Mouse (Mus musculus): Measurements from ENCODE around the gene Krtap21-1. TPM values are rescaled to one million over a fixed set of nuclear protein-coding genes. Genes with fewer than 3 reads are reported as not detected.

Gene Krtap21-1
- polyA plus RNA-seq (2016; fragmentation: Nextera tagmentation; extraction: Ambion mirVana) = not detected in 2 replicates

- H3K36me3 ChIP-seq = no peaks in the 10 kb centered on the region
- H3K4me2 ChIP-seq = no peak within 1 kb of the TSS
- no peaks in the 10 kb centered on the region for H3K9me3 ChIP-seq (replicated peaks)
- no peaks in the 10 kb centered on the region for H3K4me1 ChIP-seq
- no peak within 1 kb of the TSS for H3K9ac ChIP-seq
- WGBS (ENCODE audit: insufficient replicate concordance) = 40% methylated on average over 2 of the region's 2 CpGs
- H3K4me3 ChIP-seq = no peak within 1 kb of the TSS
- ATAC-seq = no peak
- H3K27me3 ChIP-seq (replicated peaks) = no peaks in the 10 kb centered on the region
- H3K27ac ChIP-seq = no peak within 1 kb of the TSS
These were observed at the start of gene Krtap21-1 for GRCm38 (mm10) chr16:89403768-89404167. Gene Krtap21-1, minus strand, starts transcription at chr16:89403868.

- Histone ChIP-seq H3K36me3 (no peaks in the 10 kb centered on the region), H3K4me1 (no peaks in the 10 kb centered on the region), H3K4me2 (no peak overlapping the region), H3K9ac (no peak overlapping the region), H3K9me3 (replicated peaks) (0 out of 2 replicates have a peak, but pooled peaks cover 3% of the 10 kb centered on the region), H3K27ac (no peak overlapping the region), H3K4me3 (no peak overlapping the region), H3K27me3 (replicated peaks) (no peaks in the 10 kb centered on the region)
- no peak for ATAC-seq
- 58% methylated on average over 2 of the region's 2 CpGs for WGBS (ENCODE audit: insufficient replicate concordance)
These were observed 25.9 kb upstream of the Krtap21-1 start for GRCm38 (mm10) chr16:89429586-89429985.

- no peaks in the 10 kb centered on the region for H3K27me3 ChIP-seq (replicated peaks)
- no peak overlapping the region for H3K4me2 ChIP-seq
- no peaks in the 10 kb centered on the region for H3K4me1 ChIP-seq
- H3K4me3 ChIP-seq = no peak overlapping the region
- ATAC-seq = no peak
- no peak overlapping the region for H3K27ac ChIP-seq
- no peak overlapping the region for H3K9ac ChIP-seq
- no peaks in the 10 kb centered on the region for H3K36me3 ChIP-seq
- H3K9me3 ChIP-seq (replicated peaks) = 0 out of 2 replicates have a peak, but pooled peaks cover 3% of the 10 kb centered on the region
- WGBS (ENCODE audit: insufficient replicate concordance) = 81% methylated on average over 5 of the region's 5 CpGs
These were observed 21.6 kb upstream of the Krtap21-1 start for GRCm38 (mm10) chr16:89425310-89425709.

GRCm38 (mm10) chr16:89420011-89420410, 16.3 kb upstream of the Krtap21-1 start, which contains the start of gene Krtap6-2:
Gene Krtap6-2, minus strand, starts transcription at chr16:89420111.
- no peak for ATAC-seq
- Histone ChIP-seq H3K36me3 (no peaks in the 10 kb centered on the region), H3K4me1 (no peaks in the 10 kb centered on the region), H3K4me3 (no peak within 1 kb of the TSS), H3K9ac (no peak within 1 kb of the TSS), H3K4me2 (no peak within 1 kb of the TSS), H3K27ac (no peak within 1 kb of the TSS), H3K27me3 (replicated peaks) (no peaks in the 10 kb centered on the region), H3K9me3 (replicated peaks) (no peaks in the 10 kb centered on the region)
- 74% methylated on average over 3 of the region's 3 CpGs for WGBS (ENCODE audit: insufficient replicate concordance)

GRCm38 (mm10) chr16:89416311-89416710, 12.6 kb upstream of the Krtap21-1 start:
- H3K27me3 ChIP-seq (replicated peaks) = no peaks in the 10 kb centered on the region
- H3K27ac ChIP-seq = no peak overlapping the region
- WGBS (ENCODE audit: insufficient replicate concordance) = 63% methylated on average over 3 of the region's 3 CpGs
- no peak overlapping the region for H3K4me3 ChIP-seq
- no peaks in the 10 kb centered on the region for H3K4me1 ChIP-seq
- no peak for ATAC-seq
- H3K4me2 ChIP-seq = no peak overlapping the region
- H3K36me3 ChIP-seq = no peaks in the 10 kb centered on the region
- peaks cover 8% of the 10 kb centered on the region; the same call in 1 of the 2 replicates for H3K9me3 ChIP-seq (replicated peaks)
- no peak overlapping the region for H3K9ac ChIP-seq

GRCm38 (mm10) chr16:89410345-89411068, 6.8 kb upstream of the Krtap21-1 start:
- 59% methylated on average over 5 of the region's 5 CpGs for WGBS (ENCODE audit: insufficient replicate concordance)
- H3K27me3 ChIP-seq (replicated peaks) = no peaks in the 10 kb centered on the region
- no peak overlapping the region for H3K27ac ChIP-seq
- no peaks in the 10 kb centered on the region for H3K4me1 ChIP-seq
- ATAC-seq = no peak
- H3K4me3 ChIP-seq = no peak overlapping the region
- H3K36me3 ChIP-seq = no peaks in the 10 kb centered on the region
- peaks cover 8% of the 10 kb centered on the region; the same call in 1 of the 2 replicates for H3K9me3 ChIP-seq (replicated peaks)
- no peak overlapping the region for H3K9ac ChIP-seq
- no peak overlapping the region for H3K4me2 ChIP-seq

- H3K27me3 ChIP-seq (replicated peaks) = no peaks in the 10 kb centered on the region
- no peak for ATAC-seq
- 63% methylated on average over 2 of the region's 2 CpGs for WGBS (ENCODE audit: insufficient replicate concordance)
- no peak overlapping the region for H3K4me2 ChIP-seq
- no peaks in the 10 kb centered on the region; the same call in 1 of the 2 replicates for H3K9me3 ChIP-seq (replicated peaks)
- no peaks in the 10 kb centered on the region for H3K4me1 ChIP-seq
- H3K36me3 ChIP-seq = no peaks in the 10 kb centered on the region
- H3K9ac ChIP-seq = no peak overlapping the region
- no peak overlapping the region for H3K27ac ChIP-seq
- H3K4me3 ChIP-seq = no peak overlapping the region
These were observed 30.8 kb downstream of the Krtap21-1 start for GRCm38 (mm10) chr16:89372734-89373461.

Other genes with a start within 250 kb of the Krtap21-1 start
- not detected in 2 replicates for gene Gm9789, start 245.9 kb downstream of the Krtap21-1 start, polyA plus RNA-seq (2016; fragmentation: Nextera tagmentation; extraction: Ambion mirVana)
- gene Gm7735, start 234.4 kb downstream of the Krtap21-1 start, polyA plus RNA-seq (2016; fragmentation: Nextera tagmentation; extraction: Ambion mirVana) = not detected in 2 replicates
- gene 1110057P08Rik, start 229.1 kb downstream of the Krtap21-1 start, polyA plus RNA-seq (2016; fragmentation: Nextera tagmentation; extraction: Ambion mirVana) = not detected in 2 replicates
- gene Krtap20-2, start 198.0 kb downstream of the Krtap21-1 start, polyA plus RNA-seq (2016; fragmentation: Nextera tagmentation; extraction: Ambion mirVana) = not detected in 2 replicates
- gene Krtap6-2, start 16.2 kb upstream of the Krtap21-1 start, polyA plus RNA-seq (2016; fragmentation: Nextera tagmentation; extraction: Ambion mirVana) = not detected in 2 replicates
- gene Krtap8-1, start 84.1 kb upstream of the Krtap21-1 start, polyA plus RNA-seq (2016; fragmentation: Nextera tagmentation; extraction: Ambion mirVana) = not detected in 2 replicates
- gene Krtap7-1, start 104.5 kb upstream of the Krtap21-1 start, polyA plus RNA-seq (2016; fragmentation: Nextera tagmentation; extraction: Ambion mirVana) = not detected in 2 replicates
- not detected in 2 replicates for gene Krtap11-1, start 167.3 kb upstream of the Krtap21-1 start, polyA plus RNA-seq (2016; fragmentation: Nextera tagmentation; extraction: Ambion mirVana)